Mouse (Mus musculus): ENCODE results near the gene Paqr7. TPM values are rescaled to one million over a fixed set of nuclear protein-coding genes. Genes with fewer than 3 reads are reported as not detected.
A peak's percentile ranks its signal among the peaks of the same experiment; 100 is the strongest.

Paqr7 gene
- polyA plus RNA-seq, 1 experiment = 6.8 TPM

DNA sequence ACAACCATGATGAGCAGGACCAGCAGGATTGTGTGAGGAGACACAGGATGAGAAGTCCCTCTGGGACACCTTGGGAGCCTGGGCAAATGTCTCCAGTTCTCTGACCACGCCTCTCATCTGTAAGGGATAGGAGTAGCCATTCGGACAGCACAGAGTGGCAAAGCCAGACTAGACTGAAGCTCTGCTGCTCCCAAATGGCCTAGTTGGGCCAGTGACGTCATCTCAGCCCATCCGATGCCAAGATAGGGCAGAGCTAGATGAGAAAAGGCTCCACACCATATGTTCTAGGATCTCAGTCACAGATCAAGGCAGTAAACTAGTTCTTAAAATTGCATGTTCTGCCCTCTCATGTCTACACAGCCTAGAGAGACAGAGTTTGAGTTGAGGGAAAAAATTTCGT lies 37.6 kb upstream of the Paqr7 start:
- no peak for TF ChIP-seq POLR2A (IDR thresholded peaks at IDR 0.05; ENCODE audit: low read depth, low read length)
- no peak for TF ChIP-seq CTCF (IDR thresholded peaks at IDR 0.05; ENCODE audit: borderline replicate concordance, insufficient read depth, low read length)

DNA sequence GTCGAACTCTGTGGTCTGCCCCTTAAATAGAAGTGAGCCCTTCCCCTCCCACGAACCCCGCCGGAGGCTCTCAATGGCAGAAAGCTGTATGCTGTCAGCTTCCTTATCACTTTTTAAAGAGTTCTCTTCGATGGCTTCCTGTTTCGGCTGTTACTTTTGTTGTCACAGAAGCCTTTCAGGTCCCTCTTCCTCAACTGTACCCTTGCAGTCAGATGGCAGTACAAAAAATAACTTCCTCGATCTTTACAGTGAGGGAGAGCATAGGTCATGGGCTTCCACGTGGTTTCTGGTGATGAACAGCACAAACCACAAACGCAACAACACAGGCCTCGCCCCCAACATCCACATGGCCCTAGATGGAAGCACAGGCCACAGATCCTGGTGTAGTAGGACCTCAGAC lies 36.2 kb upstream of the Paqr7 start:
- H3K4me3 ChIP-seq (ENCODE audit: insufficient read depth, low read length) = no peak overlapping the region
- TF ChIP-seq CTCF (IDR thresholded peaks at IDR 0.05; ENCODE audit: borderline replicate concordance, insufficient read depth, low read length) = no peak
- TF ChIP-seq POLR2A (IDR thresholded peaks at IDR 0.05; ENCODE audit: low read depth, low read length) = no peak
- H3K27ac ChIP-seq (ENCODE audit: insufficient read depth, low read length) = no peak overlapping the region
- no peaks in the 10 kb centered on the region for H3K4me1 ChIP-seq (ENCODE audit: control insufficient read depth, insufficient read depth, low read length)

More for the DNA sequence above, 37.6 kb upstream of the Paqr7 start:
- Histone ChIP-seq H3K4me1 (ENCODE audit: control insufficient read depth, insufficient read depth, low read length) (no peaks in the 10 kb centered on the region), H3K4me3 (ENCODE audit: insufficient read depth, low read length) (no peak overlapping the region), H3K27ac (ENCODE audit: insufficient read depth, low read length) (no peak overlapping the region)

DNA sequence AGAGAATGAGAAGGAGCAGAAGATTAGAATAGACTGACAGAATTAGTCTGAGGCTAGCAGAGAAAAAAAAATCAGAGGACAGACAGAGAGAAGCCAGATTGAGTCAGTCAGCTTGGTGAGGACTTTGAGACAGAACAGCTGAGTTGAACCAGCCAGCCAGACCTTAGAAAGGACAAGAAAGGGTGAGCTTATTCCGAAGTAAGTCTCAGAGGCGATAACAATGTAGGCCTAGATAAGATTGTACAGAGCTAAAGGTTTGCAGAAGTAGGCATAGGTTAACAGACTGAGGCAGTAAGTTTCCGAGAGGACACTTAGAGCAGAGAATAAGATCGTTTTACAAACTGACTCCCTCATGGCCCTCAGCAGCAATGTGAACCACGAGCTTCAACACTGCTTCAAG lies 35.2 kb upstream of the Paqr7 start:
- Histone ChIP-seq H3K4me1 (ENCODE audit: control insufficient read depth, insufficient read depth, low read length) (no peaks in the 10 kb centered on the region), H3K27ac (ENCODE audit: insufficient read depth, low read length) (no peak overlapping the region), H3K4me3 (ENCODE audit: insufficient read depth, low read length) (no peak overlapping the region)
- TF ChIP-seq POLR2A (IDR thresholded peaks at IDR 0.05; ENCODE audit: low read depth, low read length) = no peak
- TF ChIP-seq CTCF (IDR thresholded peaks at IDR 0.05; ENCODE audit: borderline replicate concordance, insufficient read depth, low read length) = no peak

DNA sequence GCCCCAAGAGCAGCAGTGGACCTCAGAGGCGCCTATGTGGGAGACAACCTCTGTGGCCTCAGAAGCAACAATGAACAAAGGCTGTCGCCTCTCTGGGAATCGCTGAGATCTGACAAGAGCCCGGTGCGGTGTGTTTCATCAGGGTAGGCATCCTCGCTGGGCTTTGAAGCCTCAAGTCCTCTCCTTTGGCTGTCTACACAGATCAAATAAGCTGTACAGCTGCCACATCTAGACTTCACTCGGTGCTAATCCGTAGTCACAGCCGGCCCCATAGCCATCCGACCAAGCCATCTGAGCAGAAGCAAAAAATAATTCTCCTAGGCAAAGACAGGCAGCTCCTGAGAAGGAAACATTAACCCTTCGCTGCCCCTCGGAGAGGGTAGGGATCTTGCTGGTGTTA lies 30.7 kb upstream of the Paqr7 start:
- Histone ChIP-seq H3K4me3 (ENCODE audit: insufficient read depth, low read length) (no peak overlapping the region), H3K27ac (ENCODE audit: insufficient read depth, low read length) (no peak overlapping the region), H3K4me1 (ENCODE audit: control insufficient read depth, insufficient read depth, low read length) (no peaks in the 10 kb centered on the region; the same call in 1 of the 2 replicates)
- TF ChIP-seq POLR2A (IDR thresholded peaks at IDR 0.05; ENCODE audit: low read depth, low read length) (no peak), CTCF (IDR thresholded peaks at IDR 0.05; ENCODE audit: borderline replicate concordance, insufficient read depth, low read length) (no peak)

DNA sequence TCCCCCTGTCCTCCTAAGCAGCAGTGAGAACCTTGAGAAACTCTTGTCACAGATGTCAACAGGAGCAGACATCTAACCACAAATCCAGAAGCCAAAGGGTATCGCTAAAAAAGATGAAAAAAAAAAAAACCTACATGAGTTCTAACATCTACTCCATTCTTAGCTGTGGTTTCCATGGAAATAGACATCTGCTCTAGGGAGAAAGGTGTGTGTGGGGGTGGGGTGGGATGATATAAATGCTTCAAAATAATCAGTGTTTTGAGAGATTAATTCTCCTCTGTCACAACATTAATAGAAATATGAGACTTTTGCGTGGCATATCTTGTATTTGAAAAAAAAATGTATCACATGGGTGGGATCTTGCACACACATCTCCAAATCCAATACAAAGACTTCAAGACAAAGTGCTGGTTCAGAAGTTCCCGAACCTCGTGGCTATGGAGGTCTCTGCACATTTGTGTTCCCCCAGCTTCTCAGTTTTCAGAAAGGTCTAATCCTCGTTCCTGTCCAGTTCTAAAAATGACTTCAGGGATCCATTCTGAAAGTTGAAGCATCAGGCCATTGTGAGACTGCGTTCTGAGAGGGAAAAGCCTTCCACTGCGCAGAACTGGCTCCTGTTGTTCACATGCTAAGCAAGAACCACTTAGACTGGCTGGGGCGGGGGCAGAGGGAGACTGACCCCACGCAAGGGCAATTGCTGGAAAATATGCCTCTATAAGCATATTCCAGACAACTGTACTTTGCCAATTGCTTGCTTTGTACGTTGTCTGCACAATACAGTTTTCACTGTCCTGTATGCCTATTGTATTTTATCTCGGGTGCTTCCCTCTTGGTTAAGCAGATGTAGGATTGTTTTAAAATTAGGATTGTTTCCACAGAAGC lies 29.9 kb upstream of the Paqr7 start:
- H3K4me3 ChIP-seq (ENCODE audit: insufficient read depth, low read length) = no peak overlapping the region
- no peak overlapping the region for H3K27ac ChIP-seq (ENCODE audit: insufficient read depth, low read length)
- no peaks in the 10 kb centered on the region; the same call in 1 of the 2 replicates for H3K4me1 ChIP-seq (ENCODE audit: control insufficient read depth, insufficient read depth, low read length)
- TF ChIP-seq POLR2A (IDR thresholded peaks at IDR 0.05; ENCODE audit: low read depth, low read length) = no peak
- TF ChIP-seq CTCF (IDR thresholded peaks at IDR 0.05; ENCODE audit: borderline replicate concordance, insufficient read depth, low read length) = no peak

DNA sequence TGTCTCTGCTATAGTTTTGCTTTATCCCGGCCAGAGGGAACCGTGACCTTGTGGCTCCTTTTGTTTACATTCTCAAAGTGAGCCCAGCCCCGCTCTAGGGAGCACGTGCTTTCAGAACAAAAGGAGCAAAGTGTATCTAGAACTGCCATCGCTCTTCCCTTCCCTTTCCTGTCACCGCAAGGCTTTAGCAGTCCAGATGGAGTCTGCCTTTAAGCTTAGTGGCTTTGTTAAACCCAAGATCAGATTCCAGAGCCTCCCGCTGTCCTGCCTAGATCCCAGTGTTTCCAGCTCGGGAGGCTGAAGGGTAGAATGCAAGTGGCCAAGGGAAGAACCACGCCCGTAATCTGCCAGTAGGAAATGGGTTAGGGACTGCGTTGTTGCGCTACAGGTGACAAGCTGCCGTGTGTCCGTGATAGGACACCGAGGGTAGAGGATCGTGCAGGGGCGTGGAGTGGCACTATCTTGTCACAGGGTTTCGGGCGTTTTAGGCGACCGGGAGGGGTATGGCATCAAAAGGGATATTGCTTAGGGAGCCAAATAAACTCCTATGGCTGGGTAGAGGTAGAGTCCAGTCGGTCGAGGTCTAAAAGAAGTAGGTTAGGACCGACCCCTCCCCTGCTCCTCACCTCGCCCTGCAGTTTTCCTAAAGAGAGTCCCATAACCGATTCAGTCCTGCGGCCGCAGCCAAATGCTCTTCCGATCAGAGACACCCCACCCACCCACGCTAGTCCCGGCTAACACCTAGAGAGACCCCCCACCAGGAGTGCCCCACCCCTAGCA lies 28.9 kb upstream of the Paqr7 start:
- TF ChIP-seq POLR2A (IDR thresholded peaks at IDR 0.05; ENCODE audit: low read depth, low read length) (0 out of 2 replicates have a peak, but pooled peaks have one; percentile 19), CTCF (IDR thresholded peaks at IDR 0.05; ENCODE audit: borderline replicate concordance, insufficient read depth, low read length) (no peak)
- peak overlapping the region; percentile 38 for H3K4me3 ChIP-seq (ENCODE audit: insufficient read depth, low read length)
- no peaks in the 10 kb centered on the region; the same call in 1 of the 2 replicates for H3K4me1 ChIP-seq (ENCODE audit: control insufficient read depth, insufficient read depth, low read length)
- no peak overlapping the region for H3K27ac ChIP-seq (ENCODE audit: insufficient read depth, low read length)

DNA sequence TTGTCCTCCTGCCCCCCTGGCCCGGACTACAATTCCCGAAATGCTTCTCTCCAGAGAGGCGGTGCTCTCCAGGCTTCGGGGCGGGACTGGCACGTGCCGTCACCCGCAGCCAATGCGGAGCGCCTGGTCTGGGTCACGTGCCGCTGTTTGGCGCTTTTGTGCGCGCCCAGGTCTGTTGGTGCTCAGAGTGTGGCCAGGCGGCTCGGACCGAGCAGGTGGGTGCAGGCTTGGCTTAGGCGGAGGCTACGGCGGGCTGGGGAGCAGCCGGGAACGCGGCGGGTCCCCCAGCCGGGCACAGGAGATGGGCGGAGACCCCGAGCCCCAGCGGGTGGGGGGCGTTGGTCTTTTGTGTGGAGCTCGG lies 28.3 kb upstream of the Paqr7 start, which contains the start of gene Stmn1:
TSS of gene Stmn1 (plus strand) at position 106 of the 361 bp plus-strand sequence.
- TF ChIP-seq CTCF (IDR thresholded peaks at IDR 0.05; ENCODE audit: borderline replicate concordance, insufficient read depth, low read length) (no peak), POLR2A (IDR thresholded peaks at IDR 0.05; ENCODE audit: low read depth, low read length) (peak; percentile 98)
- peak within 1 kb of the TSS; percentile 19; the same call in 1 of the 2 replicates for H3K27ac ChIP-seq (ENCODE audit: insufficient read depth, low read length)
- H3K4me1 ChIP-seq (ENCODE audit: control insufficient read depth, insufficient read depth, low read length) = no peaks in the 10 kb centered on the region; the same call in 1 of the 2 replicates
- H3K4me3 ChIP-seq (ENCODE audit: insufficient read depth, low read length) = peak within 1 kb of the TSS; percentile 64

DNA sequence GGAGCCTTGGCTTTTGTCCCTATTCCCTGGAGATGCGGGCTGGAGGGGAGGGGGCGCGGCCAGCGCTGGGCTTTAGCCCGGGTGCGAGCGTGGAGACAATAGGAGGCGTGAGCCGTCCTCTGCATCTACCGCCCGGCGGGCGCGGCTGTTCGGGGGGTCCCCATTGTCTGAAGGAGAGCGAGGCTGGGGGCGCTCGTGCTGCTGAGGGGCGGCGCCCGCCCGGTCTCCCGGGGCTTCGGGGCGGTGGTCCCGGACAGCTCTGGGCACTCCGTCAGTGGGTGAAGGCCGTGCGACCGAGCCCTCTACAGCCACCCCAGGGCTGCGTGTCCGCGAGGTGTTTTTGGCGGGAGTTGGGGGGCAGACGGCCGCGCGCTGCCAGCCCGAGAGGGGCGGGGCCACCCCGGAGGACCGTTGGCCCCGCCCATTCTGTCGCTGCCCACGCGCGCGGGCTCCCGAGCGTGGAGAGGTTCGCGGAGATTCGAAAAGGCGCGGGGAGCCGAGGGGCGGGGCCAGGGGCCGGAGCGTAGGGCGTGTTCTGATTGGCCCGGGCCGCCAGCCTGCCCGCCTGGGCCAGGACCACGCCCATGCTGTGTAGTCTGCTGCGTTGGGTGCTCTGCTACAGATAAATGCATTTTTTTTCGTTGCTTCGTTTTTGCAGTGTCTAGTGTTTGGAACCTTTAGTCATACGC lies 27.8 kb upstream of the Paqr7 start:
- Histone ChIP-seq H3K4me3 (ENCODE audit: insufficient read depth, low read length) (peak overlapping the region; percentile 64), H3K27ac (ENCODE audit: insufficient read depth, low read length) (peak overlapping the region; percentile 19; the same call in 1 of the 2 replicates), H3K4me1 (ENCODE audit: control insufficient read depth, insufficient read depth, low read length) (no peaks in the 10 kb centered on the region; the same call in 1 of the 2 replicates)
- TF ChIP-seq CTCF (IDR thresholded peaks at IDR 0.05; ENCODE audit: borderline replicate concordance, insufficient read depth, low read length) (no peak), POLR2A (IDR thresholded peaks at IDR 0.05; ENCODE audit: low read depth, low read length) (peak; percentile 49; the same call in 1 of the 2 replicates)

DNA sequence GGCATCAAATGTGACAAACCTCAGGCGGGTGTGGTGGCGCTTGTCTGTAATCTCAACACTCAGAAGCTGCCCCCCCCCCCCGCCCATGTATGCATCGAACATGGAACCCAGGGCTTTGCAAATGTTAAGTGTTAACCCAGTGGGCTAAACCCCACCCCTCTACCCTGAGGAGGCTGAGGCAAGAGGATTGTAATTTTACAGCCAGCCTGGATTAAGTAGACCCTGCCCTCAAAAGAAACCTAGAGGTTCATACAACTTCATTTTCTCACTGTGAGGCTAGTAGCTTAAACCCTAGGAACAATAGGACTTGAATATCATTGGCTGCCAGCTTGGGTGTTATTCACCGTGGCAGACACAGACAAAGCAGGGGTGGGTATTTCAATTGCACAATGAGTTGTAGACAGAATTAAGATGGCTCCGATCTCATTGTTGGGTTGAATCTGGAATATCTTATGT lies 27.1 kb upstream of the Paqr7 start:
- H3K4me1 ChIP-seq (ENCODE audit: control insufficient read depth, insufficient read depth, low read length) = no peaks in the 10 kb centered on the region; the same call in 1 of the 2 replicates
- TF ChIP-seq CTCF (IDR thresholded peaks at IDR 0.05; ENCODE audit: borderline replicate concordance, insufficient read depth, low read length) = no peak
- TF ChIP-seq POLR2A (IDR thresholded peaks at IDR 0.05; ENCODE audit: low read depth, low read length) = peak; percentile 50; the same call in 1 of the 2 replicates
- peak overlapping the region; percentile 66 for H3K27ac ChIP-seq (ENCODE audit: insufficient read depth, low read length)
- peak overlapping the region; percentile 62 for H3K4me3 ChIP-seq (ENCODE audit: insufficient read depth, low read length)
